Comparison of ENCODE assay signal across 21 mouse cellular contexts in the genomic region with DNA sequence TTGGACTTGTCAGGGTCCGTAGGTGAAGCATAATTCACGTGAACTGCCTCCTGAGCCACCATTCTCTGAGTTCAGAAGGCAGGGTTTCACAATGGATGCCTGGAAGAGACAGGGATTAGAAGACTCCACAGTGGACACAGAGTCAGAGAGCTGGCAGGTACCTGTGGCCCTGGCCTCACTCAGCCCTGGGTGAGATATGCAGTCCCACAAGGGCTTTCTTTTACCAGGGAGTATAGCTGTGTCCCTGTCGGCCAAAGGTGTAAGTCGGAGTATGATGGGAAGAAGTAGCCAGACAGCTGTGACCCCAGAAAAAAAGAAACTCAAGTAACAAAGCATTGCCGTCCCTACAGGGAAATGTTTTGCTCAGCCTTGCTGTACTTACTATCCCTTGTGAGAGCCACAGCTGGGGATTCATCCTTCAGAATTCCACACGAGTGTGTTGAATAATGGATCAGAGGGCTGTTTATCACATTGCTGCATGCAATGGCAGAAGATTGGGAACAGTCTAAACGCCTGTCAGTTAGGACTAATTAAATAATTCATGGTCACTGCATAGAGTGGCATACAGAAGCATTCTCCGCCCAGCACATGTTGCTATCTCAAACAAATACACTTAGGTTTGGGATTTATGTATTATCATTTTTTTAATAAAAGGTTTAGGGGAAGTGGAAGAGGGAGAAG. TPM values are rescaled to one million over a fixed set of nuclear protein-coding genes. Genes with fewer than 3 reads are reported as not detected.
DNase-seq lines count a peak whose midpoint lies in the region; ATAC-seq lines count a peak whose summit lies in the region.
"Had no signal": no experiment of that assay in that cellular context is flagged by ENCODE, and none has a peak within 500 bp of the region (broad histone marks: within the 10 kb centered on the region; RNA-seq: fewer than 3 reads in every experiment).

No protein-coding gene starts in this region.

- H3K4me3 ChIP-seq in forebrain, embryonic 10.5 days = no peak overlapping the region
- no peak overlapping the region for H3K4me3 ChIP-seq in forebrain, embryonic 13.5 days
- H3K4me3 ChIP-seq in hindbrain, embryonic 10.5 days = no peak overlapping the region
- no peak overlapping the region for H3K4me3 ChIP-seq in hindbrain, embryonic 16.5 days (ENCODE audit: low read length)
- H3K4me3 ChIP-seq in embryonic facial prominence, embryonic 10.5 days = no peak overlapping the region
- H3K4me3 ChIP-seq in midbrain, embryonic 15.5 days = no peak overlapping the region
- H3K4me3 ChIP-seq: heart, adult 2 months; hindbrain, embryonic 15.5 days; kidney, embryonic 15.5 days; limb, embryonic 13.5 days; liver, embryonic 13.5 days had no signal

- 0 out of 2 replicates have a peak overlapping the region, but pooled peaks have one; percentile 30 for H3K27ac ChIP-seq in forebrain, embryonic 10.5 days
- no peak overlapping the region for H3K27ac ChIP-seq in forebrain, embryonic 13.5 days
- 0 out of 2 replicates have a peak overlapping the region, but pooled peaks have one; percentile 19 for H3K27ac ChIP-seq in hindbrain, embryonic 10.5 days
- H3K27ac ChIP-seq in hindbrain, embryonic 16.5 days (ENCODE audit: low read depth, low read length) = no peak overlapping the region
- H3K27ac ChIP-seq in embryonic facial prominence, embryonic 10.5 days (replicated peaks) = peak overlapping the region; percentile 65; the same call in 1 of the 2 replicates
- H3K27ac ChIP-seq in midbrain, embryonic 15.5 days = no peak overlapping the region
- H3K27ac ChIP-seq: heart, adult 2 months; hindbrain, embryonic 15.5 days; kidney, embryonic 15.5 days; limb, embryonic 13.5 days; liver, embryonic 13.5 days had no signal

- H3K4me1 ChIP-seq in forebrain, embryonic 10.5 days = peaks cover 17% of the 10 kb centered on the region
- no peaks in the 10 kb centered on the region for H3K4me1 ChIP-seq in forebrain, embryonic 13.5 days
- peaks cover 22% of the 10 kb centered on the region for H3K4me1 ChIP-seq in hindbrain, embryonic 10.5 days (replicated peaks)
- H3K4me1 ChIP-seq in hindbrain, embryonic 16.5 days (ENCODE audit: control insufficient read depth, insufficient read depth, low read depth, low read length) = no peaks in the 10 kb centered on the region
- peaks cover 25% of the 10 kb centered on the region for H3K4me1 ChIP-seq in embryonic facial prominence, embryonic 10.5 days
- no peaks in the 10 kb centered on the region for H3K4me1 ChIP-seq in midbrain, embryonic 15.5 days
- H3K4me1 ChIP-seq: hindbrain, embryonic 15.5 days; kidney, embryonic 15.5 days had no signal

- no peak overlapping the region for H3K4me2 ChIP-seq in forebrain, embryonic 13.5 days
- H3K4me2 ChIP-seq in hindbrain, embryonic 16.5 days (ENCODE audit: low read length) = no peak overlapping the region
- no peak overlapping the region for H3K4me2 ChIP-seq in midbrain, embryonic 15.5 days
- H3K4me2 ChIP-seq: hindbrain, embryonic 15.5 days; kidney, embryonic 15.5 days; limb, embryonic 13.5 days; liver, embryonic 13.5 days had no signal

- WGBS in forebrain, embryonic 10.5 days = 69% methylated on average over 8 of the region's 8 CpGs
- WGBS in forebrain, embryonic 13.5 days = 54% methylated on average over 8 of the region's 8 CpGs
- 56% methylated on average over 8 of the region's 8 CpGs for WGBS in hindbrain, embryonic 10.5 days
- WGBS in hindbrain, embryonic 16.5 days = 45% methylated on average over 8 of the region's 8 CpGs
- 50% methylated on average over 8 of the region's 8 CpGs for WGBS in embryonic facial prominence, embryonic 10.5 days
- WGBS in midbrain, embryonic 15.5 days = 38% methylated on average over 8 of the region's 8 CpGs

- H3K9ac ChIP-seq in forebrain, embryonic 13.5 days = no peak overlapping the region
- no peak overlapping the region for H3K9ac ChIP-seq in hindbrain, embryonic 16.5 days (ENCODE audit: low read depth, low read length)
- H3K9ac ChIP-seq in midbrain, embryonic 15.5 days = no peak overlapping the region
- H3K9ac ChIP-seq: hindbrain, embryonic 15.5 days; kidney, embryonic 15.5 days; limb, embryonic 13.5 days; liver, embryonic 13.5 days had no signal

- no peaks in the 10 kb centered on the region for H3K27me3 ChIP-seq in forebrain, embryonic 10.5 days (ENCODE audit: poor library complexity, severe bottlenecking)
- H3K27me3 ChIP-seq in forebrain, embryonic 13.5 days = no peaks in the 10 kb centered on the region
- no peaks in the 10 kb centered on the region for H3K27me3 ChIP-seq in hindbrain, embryonic 10.5 days (ENCODE audit: insufficient read depth, poor library complexity, severe bottlenecking)
- no peaks in the 10 kb centered on the region for H3K27me3 ChIP-seq in hindbrain, embryonic 16.5 days (replicated peaks; ENCODE audit: control insufficient read depth, insufficient read depth, low read length)
- no peaks in the 10 kb centered on the region for H3K27me3 ChIP-seq in embryonic facial prominence, embryonic 10.5 days (replicated peaks; ENCODE audit: low read depth, poor library complexity, severe bottlenecking)
- H3K27me3 ChIP-seq in midbrain, embryonic 15.5 days (replicated peaks) = no peaks in the 10 kb centered on the region
- H3K27me3 ChIP-seq: hindbrain, embryonic 15.5 days; kidney, embryonic 15.5 days; limb, embryonic 13.5 days; liver, embryonic 13.5 days had no signal

- no peak for ATAC-seq in forebrain, embryonic 13.5 days
- ATAC-seq in hindbrain, embryonic 16.5 days = no peak
- ATAC-seq in midbrain, embryonic 15.5 days (replicated peaks) = peak; percentile 74; the same call in 1 of the 2 replicates
- ATAC-seq: intestine, postnatal 0 days had no signal

- DNase-seq in forebrain, embryonic 10.5 days (ENCODE audit: extremely low spot score, low spot score) = no peak
- DNase-seq in hindbrain, embryonic 10.5 days (ENCODE audit: low spot score) = no peak
- no peak for DNase-seq in embryonic facial prominence, embryonic 10.5 days (ENCODE audit: low spot score)
- no peak for DNase-seq in left cerebral cortex, adult 11 months (ENCODE audit: low spot score)
- DNase-seq in yolk sac, embryonic 10.5 days (ENCODE audit: low spot score) = no peak
- DNase-seq: adrenal gland, postnatal 10 days; cerebellum, adult 9-10 months; heart, adult 2 months; heart, postnatal 10 days; kidney, postnatal 36 days; layer of hippocampus, postnatal 36 days; liver, embryonic 13.5 days; lung, adult 2 months; lung, postnatal 14 days had no signal

- no peaks in the 10 kb centered on the region for H3K9me3 ChIP-seq in forebrain, embryonic 10.5 days
- H3K9me3 ChIP-seq in forebrain, embryonic 13.5 days (replicated peaks) = no peaks in the 10 kb centered on the region
- no peaks in the 10 kb centered on the region for H3K9me3 ChIP-seq in hindbrain, embryonic 10.5 days
- H3K9me3 ChIP-seq in hindbrain, embryonic 16.5 days (ENCODE audit: control insufficient read depth, low read length) = no peaks in the 10 kb centered on the region
- no peaks in the 10 kb centered on the region for H3K9me3 ChIP-seq in embryonic facial prominence, embryonic 10.5 days
- no peaks in the 10 kb centered on the region for H3K9me3 ChIP-seq in midbrain, embryonic 15.5 days
- H3K9me3 ChIP-seq: hindbrain, embryonic 15.5 days; kidney, embryonic 15.5 days; limb, embryonic 13.5 days; liver, embryonic 13.5 days had no signal

- H3K36me3 ChIP-seq in forebrain, embryonic 10.5 days (replicated peaks) = no peaks in the 10 kb centered on the region
- H3K36me3 ChIP-seq in forebrain, embryonic 13.5 days (ENCODE audit: poor library complexity, severe bottlenecking) = no peaks in the 10 kb centered on the region
- no peaks in the 10 kb centered on the region for H3K36me3 ChIP-seq in hindbrain, embryonic 10.5 days
- H3K36me3 ChIP-seq in hindbrain, embryonic 16.5 days (ENCODE audit: control insufficient read depth, insufficient read depth, low read length) = no peaks in the 10 kb centered on the region
- no peaks in the 10 kb centered on the region for H3K36me3 ChIP-seq in embryonic facial prominence, embryonic 10.5 days (replicated peaks)
- H3K36me3 ChIP-seq in midbrain, embryonic 15.5 days (replicated peaks) = no peaks in the 10 kb centered on the region
- H3K36me3 ChIP-seq: hindbrain, embryonic 15.5 days; kidney, embryonic 15.5 days; limb, embryonic 13.5 days; liver, embryonic 13.5 days had no signal

RNA-seq across cellular contexts. Expression of gene Ccnl1, which starts 59.3 kb away (rescaled TPM):
- 99.3 and 107 TPM in 2 replicates for polyA plus RNA-seq in forebrain, embryonic 10.5 days (2016; fragmentation: Nextera tagmentation; extraction: Ambion mirVana)
- polyA plus RNA-seq in forebrain, embryonic 13.5 days (2015; fragmentation: Nextera tagmentation; extraction: Ambion mirVana) = 86.3 and 95.3 TPM in 2 replicates
- polyA plus RNA-seq in hindbrain, embryonic 10.5 days (2016; fragmentation: Nextera tagmentation; extraction: Ambion mirVana) = 84.6 and 104 TPM in 2 replicates
- polyA plus RNA-seq in hindbrain, embryonic 16.5 days (2015; fragmentation: Nextera tagmentation; extraction: Ambion mirVana) = 53.2 and 60.5 TPM in 2 replicates
- 102 and 104 TPM in 2 replicates for polyA plus RNA-seq in embryonic facial prominence, embryonic 10.5 days (2016; fragmentation: Nextera tagmentation; extraction: Ambion mirVana)
- 68.6 and 69.9 TPM in 2 replicates for polyA plus RNA-seq in midbrain, embryonic 15.5 days (2015; fragmentation: Nextera tagmentation; extraction: Ambion mirVana)

Comparison
In these comparisons a context has a peak if more than half of its experiments do, and no peak if none do; other contexts are left out.
1. H3K27ac ChIP-seq: peak in forebrain, embryonic 10.5 days (single experiment), hindbrain, embryonic 10.5 days (single experiment) and embryonic facial prominence, embryonic 10.5 days (single experiment); none in forebrain, embryonic 13.5 days (single experiment), hindbrain, embryonic 16.5 days (single experiment) and midbrain, embryonic 15.5 days (single experiment).